Mouse (Mus musculus): Measurements from ENCODE around the gene Prkag1.

DNA sequence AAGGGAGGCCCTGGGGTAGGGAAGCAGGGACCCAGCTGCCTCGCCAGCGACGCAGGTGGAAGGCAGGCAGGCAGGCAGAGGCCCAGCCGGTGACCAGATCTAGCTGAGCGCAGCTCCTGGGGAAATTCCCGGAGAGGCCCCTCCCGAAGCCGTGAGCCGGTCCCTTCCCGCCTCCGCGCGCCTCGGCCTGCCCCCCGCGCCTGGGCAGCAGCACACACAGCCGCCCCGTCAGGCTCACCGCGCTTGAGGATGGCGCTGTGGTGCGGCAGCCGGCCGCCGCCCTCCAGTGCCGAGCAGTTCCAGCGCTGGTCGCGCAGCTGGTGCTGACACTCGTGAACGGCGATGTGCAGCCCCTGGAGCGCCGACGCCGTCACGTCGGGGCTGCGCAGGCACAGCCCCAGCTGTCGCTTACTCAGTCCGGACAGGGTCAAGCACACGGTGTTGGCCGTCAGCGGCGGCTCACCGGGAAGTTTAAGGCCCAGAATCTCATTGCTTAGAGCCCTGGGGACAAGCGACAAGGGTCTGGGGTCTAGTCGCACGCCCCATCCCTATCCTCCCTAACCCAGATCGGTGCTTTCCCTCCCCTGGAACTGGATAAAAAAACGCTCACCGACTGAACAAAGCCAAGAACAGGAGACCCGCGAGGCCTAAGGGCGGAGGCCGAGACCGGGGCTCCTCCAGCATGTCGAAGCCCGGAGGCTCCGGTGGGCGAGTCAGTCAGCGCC, 54.9 kb downstream of the Prkag1 start:
- TF ChIP-seq CTCF (IDR thresholded peaks at IDR 0.05; ENCODE audit: low read depth, low read length) (no peak), EP300 (IDR thresholded peaks at IDR 0.05; ENCODE audit: insufficient read depth, low read depth, low read length) (no peak), POLR2A (IDR thresholded peaks at IDR 0.05; ENCODE audit: insufficient read depth, low read length) (no peak)
